Mouse (Mus musculus): ENCODE data around the gene Metap2. TPM values are rescaled to one million over a fixed set of nuclear protein-coding genes. Genes with fewer than 3 reads are reported as not detected.

The Metap2 gene
- polyA plus RNA-seq, 1 experiment from 2014 or later = 162 TPM

- no peak overlapping the region for H3K9ac ChIP-seq
- H3K27me3 ChIP-seq = peaks cover 19% of the 10 kb centered on the region; the same call in 1 of the 2 replicates
- no peak overlapping the region for H3K4me3 ChIP-seq (replicated peaks)
- H3K27ac ChIP-seq (replicated peaks) = no peak overlapping the region
- H3K36me3 ChIP-seq (replicated peaks) = no peaks in the 10 kb centered on the region
- no peaks in the 10 kb centered on the region for H3K4me1 ChIP-seq (replicated peaks)
- H3K4me2 ChIP-seq = no peak overlapping the region
- 52% methylated on average over 4 of the region's 4 CpGs for WGBS (ENCODE audit: insufficient replicate concordance)
- no peak for ATAC-seq (ENCODE audit: insufficient read depth)
- H3K9me3 ChIP-seq (replicated peaks) = no peaks in the 10 kb centered on the region
These were observed 33.4 kb upstream of the Metap2 start for GRCm38 (mm10) chr10:93930236-93930824.

- Histone ChIP-seq H3K27ac (replicated peaks) (no peak overlapping the region), H3K36me3 (replicated peaks) (no peaks in the 10 kb centered on the region), H3K4me1 (replicated peaks) (peaks cover 5% of the 10 kb centered on the region), H3K4me2 (no peak overlapping the region), H3K4me3 (replicated peaks) (no peak overlapping the region), H3K9me3 (replicated peaks) (no peaks in the 10 kb centered on the region), H3K9ac (no peak overlapping the region), H3K27me3 (peaks cover 4% of the 10 kb centered on the region; the same call in 1 of the 2 replicates)
- 85% methylated on average over 5 of the region's 5 CpGs for WGBS (ENCODE audit: insufficient replicate concordance)
- ATAC-seq (ENCODE audit: insufficient read depth) = no peak
These were observed 27.8 kb upstream of the Metap2 start for GRCm38 (mm10) chr10:93924666-93925065.

- WGBS (ENCODE audit: insufficient replicate concordance) = 37% methylated on average over 4 of the region's 4 CpGs
- no peak overlapping the region for H3K4me3 ChIP-seq (replicated peaks)
- H3K4me1 ChIP-seq (replicated peaks) = peaks cover 22% of the 10 kb centered on the region
- no peak overlapping the region for H3K9ac ChIP-seq
- no peak overlapping the region for H3K4me2 ChIP-seq
- H3K27me3 ChIP-seq = peaks cover 4% of the 10 kb centered on the region; the same call in 1 of the 2 replicates
- H3K27ac ChIP-seq (replicated peaks) = no peak overlapping the region
- no peak for ATAC-seq (ENCODE audit: insufficient read depth)
- H3K9me3 ChIP-seq (replicated peaks) = no peaks in the 10 kb centered on the region
- H3K36me3 ChIP-seq (replicated peaks) = no peaks in the 10 kb centered on the region
These were observed 24.3 kb upstream of the Metap2 start for GRCm38 (mm10) chr10:93921160-93921559.

GRCm38 (mm10) chr10:93919227-93919626 is 22.3 kb upstream of the Metap2 start:
- ATAC-seq (ENCODE audit: insufficient read depth) = 0 out of 2 replicates have a peak, but pooled peaks have one; percentile 13
- no peaks in the 10 kb centered on the region for H3K9me3 ChIP-seq (replicated peaks)
- no peak overlapping the region for H3K4me3 ChIP-seq (replicated peaks)
- no peak overlapping the region for H3K27ac ChIP-seq (replicated peaks)
- no peak overlapping the region for H3K9ac ChIP-seq
- H3K27me3 ChIP-seq = peaks cover 4% of the 10 kb centered on the region; the same call in 1 of the 2 replicates
- 30% methylated on average over 13 of the region's 13 CpGs for WGBS (ENCODE audit: insufficient replicate concordance)
- no peak overlapping the region for H3K4me2 ChIP-seq
- no peaks in the 10 kb centered on the region for H3K36me3 ChIP-seq (replicated peaks)
- H3K4me1 ChIP-seq (replicated peaks) = peaks cover 38% of the 10 kb centered on the region

- Histone ChIP-seq H3K9ac (no peak overlapping the region), H3K27ac (replicated peaks) (no peak overlapping the region), H3K4me1 (replicated peaks) (peaks cover 40% of the 10 kb centered on the region), H3K9me3 (replicated peaks) (no peaks in the 10 kb centered on the region), H3K4me2 (no peak overlapping the region), H3K4me3 (replicated peaks) (no peak overlapping the region), H3K36me3 (replicated peaks) (no peaks in the 10 kb centered on the region), H3K27me3 (peaks cover 4% of the 10 kb centered on the region; the same call in 1 of the 2 replicates)
- ATAC-seq (ENCODE audit: insufficient read depth) = no peak
- 44% methylated on average over 6 of the region's 6 CpGs for WGBS (ENCODE audit: insufficient replicate concordance)
These were observed 21.8 kb upstream of the Metap2 start for GRCm38 (mm10) chr10:93918701-93919100.

GRCm38 (mm10) chr10:93918087-93918486 is 21.2 kb upstream of the Metap2 start:
- Histone ChIP-seq H3K4me2 (no peak overlapping the region), H3K4me1 (replicated peaks) (peaks cover 42% of the 10 kb centered on the region), H3K9me3 (replicated peaks) (no peaks in the 10 kb centered on the region), H3K9ac (no peak overlapping the region), H3K27ac (replicated peaks) (no peak overlapping the region; the same call in 1 of the 2 replicates), H3K36me3 (replicated peaks) (no peaks in the 10 kb centered on the region), H3K4me3 (replicated peaks) (no peak overlapping the region), H3K27me3 (peaks cover 4% of the 10 kb centered on the region; the same call in 1 of the 2 replicates)
- WGBS (ENCODE audit: insufficient replicate concordance) = 32% methylated on average over 2 of the region's 2 CpGs
- peak; percentile 73 for ATAC-seq (ENCODE audit: insufficient read depth)

- Histone ChIP-seq H3K27me3 (no peaks in the 10 kb centered on the region), H3K9me3 (replicated peaks) (no peaks in the 10 kb centered on the region), H3K4me3 (replicated peaks) (no peak overlapping the region), H3K27ac (replicated peaks) (no peak overlapping the region), H3K4me1 (replicated peaks) (peaks cover 55% of the 10 kb centered on the region), H3K36me3 (replicated peaks) (no peaks in the 10 kb centered on the region), H3K4me2 (no peak overlapping the region), H3K9ac (no peak overlapping the region)
- no peak for ATAC-seq (ENCODE audit: insufficient read depth)
- 68% methylated on average over 2 of the region's 2 CpGs for whole genome bisulfite sequencing (ENCODE audit: insufficient replicate concordance)
These were observed 19.9 kb upstream of the Metap2 start for GRCm38 (mm10) chr10:93916778-93917177.

GRCm38 (mm10) chr10:93915531-93916275 is 18.8 kb upstream of the Metap2 start:
- WGBS (ENCODE audit: insufficient replicate concordance) = 28% methylated on average over 11 of the region's 11 CpGs

GRCm38 (mm10) chr10:93913525-93913924 is 16.6 kb upstream of the Metap2 start:
- no peak overlapping the region for H3K27ac ChIP-seq (replicated peaks)
- no peaks in the 10 kb centered on the region for H3K9me3 ChIP-seq (replicated peaks)
- H3K36me3 ChIP-seq (replicated peaks) = no peaks in the 10 kb centered on the region
- H3K27me3 ChIP-seq = no peaks in the 10 kb centered on the region
- no peak overlapping the region for H3K9ac ChIP-seq
- H3K4me2 ChIP-seq = no peak overlapping the region
- no peak for ATAC-seq (ENCODE audit: insufficient read depth)
- peaks cover 62% of the 10 kb centered on the region for H3K4me1 ChIP-seq (replicated peaks)
- WGBS (ENCODE audit: insufficient replicate concordance) = 80% methylated on average over 5 of the region's 5 CpGs
- no peak overlapping the region for H3K4me3 ChIP-seq (replicated peaks)

More at GRCm38 (mm10) chr10:93915531-93916275, 18.8 kb upstream of the Metap2 start:
- peaks cover 59% of the 10 kb centered on the region for H3K4me1 ChIP-seq (replicated peaks)
- no peak for ATAC-seq (ENCODE audit: insufficient read depth)
- no peaks in the 10 kb centered on the region for H3K27me3 ChIP-seq
- H3K9me3 ChIP-seq (replicated peaks) = no peaks in the 10 kb centered on the region
- H3K27ac ChIP-seq (replicated peaks) = no peak overlapping the region
- no peaks in the 10 kb centered on the region for H3K36me3 ChIP-seq (replicated peaks)
- H3K4me2 ChIP-seq = no peak overlapping the region
- no peak overlapping the region for H3K9ac ChIP-seq
- H3K4me3 ChIP-seq (replicated peaks) = no peak overlapping the region

- Histone ChIP-seq H3K9me3 (replicated peaks) (no peaks in the 10 kb centered on the region), H3K4me2 (no peak overlapping the region), H3K36me3 (replicated peaks) (no peaks in the 10 kb centered on the region), H3K27me3 (no peaks in the 10 kb centered on the region), H3K4me1 (replicated peaks) (peaks cover 56% of the 10 kb centered on the region), H3K27ac (replicated peaks) (peak overlapping the region; percentile 74), H3K9ac (peak overlapping the region; percentile 6; the same call in 1 of the 2 replicates), H3K4me3 (replicated peaks) (no peak overlapping the region)
- 45% methylated on average over 1 of the region's 1 CpGs for WGBS (ENCODE audit: insufficient replicate concordance)
- ATAC-seq (ENCODE audit: insufficient read depth) = no peak
These were observed 16.0 kb upstream of the Metap2 start for GRCm38 (mm10) chr10:93912917-93913316.

GRCm38 (mm10) chr10:93912136-93912855 is 15.4 kb upstream of the Metap2 start:
- peak; percentile 84 for ATAC-seq (ENCODE audit: insufficient read depth)
- peak overlapping the region; percentile 6; the same call in 1 of the 2 replicates for H3K9ac ChIP-seq
- H3K4me3 ChIP-seq (replicated peaks) = no peak overlapping the region
- H3K4me1 ChIP-seq (replicated peaks) = peaks cover 51% of the 10 kb centered on the region
- no peaks in the 10 kb centered on the region for H3K36me3 ChIP-seq (replicated peaks)
- peak overlapping the region; percentile 79 for H3K27ac ChIP-seq (replicated peaks)
- H3K9me3 ChIP-seq (replicated peaks) = no peaks in the 10 kb centered on the region
- WGBS (ENCODE audit: insufficient replicate concordance) = 62% methylated on average over 5 of the region's 5 CpGs
- no peaks in the 10 kb centered on the region for H3K27me3 ChIP-seq
- peak overlapping the region; percentile 21; the same call in 1 of the 2 replicates for H3K4me2 ChIP-seq
